Mouse (Mus musculus) gastrocnemius, adult 18-20 months (tissue): ENCODE data around the gene Slc25a45. TPM values are rescaled to one million over a fixed set of nuclear protein-coding genes. Genes with fewer than 3 reads are reported as not detected.

Experiments
- DNase-seq: peaks from one replicate; pipeline ENCODE4 v3.0.0; 2021; ENCODE audit warnings: low spot score
- total RNA-seq, 2 experiments: library from RNA; stranded (reverse); gene quantifications; 2 replicates each; pipeline ENCODE4 v1.2.3; 2021

Gene Slc25a45
- total RNA-seq, 2 experiments from 2014 or later, result 0.59 to 0.90 TPM

DNA sequence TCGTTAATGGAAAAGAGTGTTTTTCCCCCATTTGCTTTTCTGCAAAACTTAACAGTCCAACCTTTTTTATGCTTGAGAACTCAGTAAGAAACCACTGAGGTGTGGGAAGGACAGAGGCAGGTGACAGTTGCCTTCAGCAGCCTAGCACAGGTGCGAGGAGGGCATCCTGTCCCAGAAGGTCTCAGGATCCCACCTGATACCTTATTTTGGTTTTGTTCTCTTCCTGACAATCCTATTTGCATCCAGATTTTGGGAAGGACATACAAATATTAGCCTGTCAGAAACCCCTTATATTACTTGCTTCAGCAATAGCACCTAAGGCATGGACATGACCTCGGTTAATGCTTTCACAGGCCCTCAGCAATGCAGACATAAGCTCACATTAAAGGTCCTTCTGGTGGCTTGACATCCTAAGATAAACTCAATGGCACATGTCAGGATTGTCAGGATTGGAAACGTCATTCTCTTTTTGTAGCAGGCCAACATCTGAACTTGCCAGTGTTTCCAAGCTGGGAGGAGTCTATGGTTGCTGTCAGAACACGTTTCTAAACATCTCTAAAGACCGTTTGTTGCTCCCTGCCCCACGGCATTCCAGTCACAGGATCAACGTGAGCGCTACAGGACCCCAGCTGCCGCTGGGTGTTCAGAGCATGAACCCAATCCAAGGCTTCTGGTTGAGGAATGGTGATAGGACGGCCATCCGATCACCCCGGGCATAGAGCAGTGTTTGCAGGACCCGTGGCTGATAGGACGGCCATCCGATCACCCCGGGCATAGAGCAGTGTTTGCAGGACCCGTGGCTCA lies 37.3 kb upstream of the Slc25a45 start:
- DNase-seq, result peak; percentile 78

DNA sequence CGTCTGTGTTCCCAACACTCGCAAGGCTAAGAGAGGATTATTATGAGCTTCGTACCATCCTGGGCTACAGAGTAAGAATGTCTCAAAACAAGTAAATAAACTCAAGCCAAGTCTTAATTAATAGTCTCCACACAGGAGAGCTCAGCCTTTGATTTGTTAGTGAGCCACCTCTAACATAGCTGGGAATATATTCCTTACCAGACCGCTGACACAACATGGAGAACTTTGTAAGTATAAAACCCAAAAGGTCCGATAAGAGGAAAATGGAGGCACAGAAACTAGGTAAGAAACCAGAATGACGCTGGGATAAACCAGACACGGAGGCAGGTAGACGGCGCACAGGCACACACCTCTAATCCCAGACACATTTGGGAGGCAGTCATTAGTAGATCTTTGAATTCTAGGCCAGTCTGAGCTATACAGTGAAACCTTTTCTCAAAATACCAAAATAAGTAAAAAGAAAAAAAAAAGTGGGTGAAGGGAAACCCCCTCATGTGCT lies 36.7 kb upstream of the Slc25a45 start:
- DNase-seq, result peak; percentile 46

- peak; percentile 71 for DNase-seq
Measured at GRCm38 (mm10) chr19:5841389-5841946, 36.1 kb upstream of the Slc25a45 start.

DNA sequence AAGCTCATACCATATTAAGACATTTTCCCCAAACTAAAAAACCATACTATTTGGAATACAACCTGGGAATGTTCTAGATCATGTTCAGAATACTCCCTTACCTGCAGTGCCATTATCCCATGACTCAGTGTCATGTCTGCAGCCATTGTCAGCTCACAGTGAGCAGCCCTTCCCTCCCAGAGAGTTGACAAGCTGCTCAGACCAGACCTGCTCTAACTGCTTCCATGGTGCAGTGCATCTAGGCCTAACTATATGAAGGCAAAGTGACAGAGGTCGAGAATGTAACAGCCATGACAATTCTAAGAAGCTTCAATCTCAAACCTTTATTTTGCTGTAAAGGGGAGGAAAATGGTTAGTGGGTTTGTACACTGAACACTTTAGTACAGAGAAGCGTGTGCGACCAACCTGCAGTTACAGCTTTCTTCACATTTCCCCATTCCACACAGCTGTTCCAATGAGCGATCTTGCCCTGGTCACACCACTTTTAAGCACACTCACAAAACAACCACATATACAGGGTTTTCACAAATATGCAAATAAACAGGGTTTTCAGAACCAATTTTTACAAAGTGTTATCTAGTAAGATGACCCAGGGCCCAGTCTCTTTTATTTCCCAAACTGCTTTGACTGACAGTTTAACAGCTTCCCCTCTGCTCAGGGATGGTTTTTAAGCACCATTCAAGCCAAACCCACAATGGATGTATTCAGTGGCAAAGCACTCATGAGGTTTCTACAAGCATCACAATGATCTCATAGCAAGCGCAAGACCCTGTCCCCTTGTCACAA lies 35.4 kb upstream of the Slc25a45 start:
- DNase-seq, result peak; percentile 60

DNA sequence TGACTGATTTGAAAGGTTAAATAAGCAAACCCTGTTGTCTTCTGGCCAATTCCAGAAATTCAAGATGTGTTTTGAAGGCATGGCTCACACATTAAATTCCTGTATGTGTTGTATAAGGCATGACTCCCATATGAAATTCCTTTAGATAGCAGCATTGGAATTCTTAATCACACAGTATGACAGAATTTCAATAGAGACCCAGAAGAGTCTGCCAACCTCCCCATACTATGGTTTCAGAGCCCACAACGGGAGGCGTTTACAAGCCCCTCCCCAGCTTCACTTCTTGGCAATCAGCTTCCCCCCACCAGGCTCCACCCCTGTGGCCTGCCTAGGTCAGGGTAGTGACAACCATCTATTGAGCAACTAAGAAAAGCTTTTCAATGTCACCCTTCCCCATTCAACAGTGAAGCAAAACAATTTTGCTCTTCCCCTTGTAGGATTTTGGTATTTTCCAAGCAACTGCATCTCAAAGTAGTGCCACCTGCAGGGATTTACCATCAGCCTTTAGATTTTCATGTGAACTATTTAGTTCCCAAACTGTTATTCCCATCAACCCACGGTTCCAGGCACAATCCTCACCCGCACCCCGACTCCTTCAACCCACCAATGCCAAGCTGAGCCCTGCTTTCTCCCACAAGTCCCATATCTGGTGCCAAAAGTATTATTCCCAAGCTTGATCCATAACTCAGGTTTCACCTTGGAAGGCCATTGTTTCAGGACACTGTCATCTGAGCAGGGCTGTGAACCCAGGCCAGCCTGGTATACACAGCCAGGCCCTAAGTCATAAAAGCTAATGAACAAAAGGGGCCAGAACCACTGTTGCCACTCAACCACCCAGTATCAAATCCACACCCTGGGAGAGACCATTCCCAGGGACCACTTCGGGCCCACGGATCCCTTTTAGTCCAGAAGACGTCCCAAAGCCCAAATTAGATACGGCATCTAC lies 34.5 kb upstream of the Slc25a45 start:
- peak; percentile 79 for DNase-seq

GRCm38 (mm10) chr19:5843781-5844691 lies 33.6 kb upstream of the Slc25a45 start:
- DNase-seq, result peak; percentile 62

- no peak for DNase-seq
Measured at GRCm38 (mm10) chr19:5844831-5845318, 32.7 kb upstream of the Slc25a45 start.

- DNase-seq, result peak; percentile 98
Measured at GRCm38 (mm10) chr19:5845319-5846135, 32.1 kb upstream of the Slc25a45 start.

DNA sequence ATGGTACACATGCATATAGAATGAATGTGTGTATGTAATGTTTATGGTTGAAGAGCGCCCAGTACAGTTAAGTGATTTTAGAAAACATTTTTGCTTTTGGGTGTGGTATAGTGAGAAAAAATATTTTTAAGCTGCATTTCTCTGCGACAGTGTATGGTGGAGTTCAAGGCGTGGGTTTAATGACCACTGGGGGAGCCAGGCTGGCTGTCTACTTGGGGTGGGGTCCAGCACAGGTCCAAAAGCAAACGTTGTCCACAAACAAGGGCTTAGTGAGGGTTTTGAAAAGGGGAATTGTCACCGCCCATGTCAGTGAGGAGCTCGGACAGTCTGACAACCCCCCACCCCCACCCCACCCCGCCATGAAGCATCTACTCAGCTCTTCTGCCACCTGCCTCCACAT lies 31.5 kb upstream of the Slc25a45 start:
- peak; percentile 68 for DNase-seq

DNA sequence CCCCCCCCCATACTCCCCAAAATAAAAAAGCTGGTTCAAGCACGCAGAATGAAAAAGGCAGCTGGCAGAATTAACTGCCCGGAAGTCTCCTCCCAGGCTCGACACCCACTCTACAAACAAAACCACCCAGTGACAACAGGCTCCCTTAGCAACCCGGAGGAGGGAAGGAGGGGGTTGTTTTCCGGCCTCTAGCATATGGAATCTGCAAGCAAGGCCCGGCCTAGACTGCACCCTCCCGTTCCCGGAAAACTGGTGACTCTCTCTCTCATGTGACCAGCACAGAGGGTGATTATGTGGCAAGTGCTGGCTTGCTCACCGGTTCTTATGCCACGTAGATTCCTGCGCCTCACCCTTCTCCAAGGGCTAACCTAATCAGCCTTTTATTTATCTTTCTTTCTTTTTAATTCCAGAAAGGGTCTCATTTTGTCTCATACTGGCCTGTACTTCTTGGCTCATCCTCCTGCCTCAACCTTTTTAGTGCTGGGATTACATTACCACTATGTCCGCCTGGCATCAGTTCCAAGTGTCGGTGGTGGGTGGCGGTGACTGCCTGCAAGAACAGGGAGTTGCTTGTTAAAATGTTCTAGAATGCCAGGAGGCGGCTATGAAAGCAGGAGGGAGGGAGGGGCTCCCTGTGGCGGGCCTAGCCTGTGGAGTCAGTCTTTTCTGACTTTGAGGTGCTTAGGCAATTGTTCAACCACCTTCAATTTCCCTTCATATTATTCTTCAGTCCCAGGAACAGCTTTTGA lies 30.9 kb upstream of the Slc25a45 start:
- DNase-seq, result peak; percentile 94

DNA sequence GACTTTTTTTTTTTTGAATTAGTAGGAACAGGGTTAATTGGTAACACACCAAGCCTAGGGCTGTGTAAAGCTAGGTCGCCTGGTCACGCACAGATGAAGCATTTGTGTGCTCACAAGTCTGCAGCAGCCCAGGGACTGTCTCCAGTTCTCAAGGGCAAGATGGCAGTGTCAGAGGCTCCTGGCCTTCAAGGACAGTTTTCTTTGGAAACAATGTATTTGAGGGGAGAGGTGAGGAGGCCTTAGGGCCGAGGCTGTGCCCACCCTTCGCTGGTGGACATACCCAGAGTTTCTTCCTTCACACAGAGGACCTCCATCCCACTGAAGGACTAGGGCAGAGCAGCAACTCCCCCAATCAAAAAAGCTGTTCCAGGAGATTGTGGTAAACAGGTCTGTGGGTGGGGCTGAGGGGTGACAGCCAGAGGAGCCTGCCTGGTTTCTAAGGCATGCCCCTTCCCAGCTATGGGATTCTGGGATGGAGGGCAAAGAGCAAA lies 30.3 kb upstream of the Slc25a45 start:
- peak; percentile 53 for DNase-seq

GRCm38 (mm10) chr19:5848032-5848825 lies 29.4 kb upstream of the Slc25a45 start:
- DNase-seq, result peak; percentile 89

- DNase-seq, result peak; percentile 78
Measured at GRCm38 (mm10) chr19:5848826-5849672, 28.6 kb upstream of the Slc25a45 start.

DNA sequence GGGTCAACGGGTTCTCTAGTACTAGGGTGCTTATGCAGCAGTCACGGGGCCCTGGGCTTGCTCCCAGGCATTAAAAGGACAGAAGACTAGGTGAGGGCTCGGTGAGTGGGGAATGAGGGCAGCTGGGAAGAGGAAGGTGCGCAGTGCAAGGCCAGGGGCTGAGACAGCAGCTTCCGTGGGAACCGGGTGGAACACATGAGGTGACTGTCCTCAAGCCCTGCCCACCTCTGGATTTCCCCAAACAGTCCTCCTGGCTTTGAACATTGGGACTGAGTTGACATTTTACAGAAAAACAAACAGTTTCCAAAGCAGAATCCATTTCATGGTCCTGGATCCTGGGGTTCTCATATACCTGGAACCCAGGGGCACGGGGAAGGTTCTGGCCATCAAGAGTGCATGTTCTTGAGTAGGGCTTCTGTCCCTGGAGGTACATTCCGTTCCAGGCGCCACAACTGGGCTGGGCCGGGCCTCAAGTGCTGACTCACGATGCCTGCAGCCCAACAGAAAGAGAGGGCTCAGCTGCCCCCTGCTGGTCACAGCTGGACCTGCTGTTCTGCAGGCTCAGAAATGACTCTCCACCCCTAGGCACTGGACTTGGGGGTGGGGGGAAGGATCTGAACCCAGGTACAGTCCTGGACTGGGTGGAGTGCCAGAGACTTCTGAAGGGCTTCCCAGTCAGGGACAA lies 27.6 kb upstream of the Slc25a45 start:
- DNase-seq, result peak; percentile 98

GRCm38 (mm10) chr19:5850860-5851259 lies 26.7 kb upstream of the Slc25a45 start:
- DNase-seq, result peak; percentile 25
